Mouse (Mus musculus): ENCODE results near the gene Rbm28. TPM values are rescaled to one million over a fixed set of nuclear protein-coding genes. Genes with fewer than 3 reads are reported as not detected.

The Rbm28 gene
- total RNA-seq, 2 experiments from 2014 or later, result 21.4 to 29.1 TPM

- no peak for DNase-seq
These were observed 19.8 kb downstream of the Rbm28 start for GRCm38 (mm10) chr6:29144971-29145370.

GRCm38 (mm10) chr6:29143608-29144007 is 21.2 kb downstream of the Rbm28 start:
- peak; percentile 82 for DNase-seq

GRCm38 (mm10) chr6:29137441-29137840 is 27.4 kb downstream of the Rbm28 start:
- DNase-seq, result peak; percentile 49

GRCm38 (mm10) chr6:29133100-29133499 is 31.7 kb downstream of the Rbm28 start:
- DNase-seq, result no peak

GRCm38 (mm10) chr6:29126878-29127426 is 37.9 kb downstream of the Rbm28 start:
- no peak for DNase-seq

GRCm38 (mm10) chr6:29119990-29120389 is 44.8 kb downstream of the Rbm28 start:
- no peak for DNase-seq

- no peak for DNase-seq
These were observed 45.8 kb downstream of the Rbm28 start for GRCm38 (mm10) chr6:29118963-29119362.

- DNase-seq, result no peak
These were observed 46.6 kb downstream of the Rbm28 start for GRCm38 (mm10) chr6:29118231-29118630.

GRCm38 (mm10) chr6:29117417-29118104 is 47.2 kb downstream of the Rbm28 start:
- DNase-seq, result peak; percentile 83

GRCm38 (mm10) chr6:29115756-29116155 is 49.0 kb downstream of the Rbm28 start:
- no peak for DNase-seq

- no peak for DNase-seq
These were observed 53.3 kb downstream of the Rbm28 start for GRCm38 (mm10) chr6:29111501-29111900.

GRCm38 (mm10) chr6:29108376-29108775 is 56.4 kb downstream of the Rbm28 start:
- no peak for DNase-seq

GRCm38 (mm10) chr6:29101248-29101864 is 63.5 kb downstream of the Rbm28 start:
- no peak for DNase-seq

- DNase-seq, result no peak
These were observed 64.4 kb downstream of the Rbm28 start for GRCm38 (mm10) chr6:29100423-29100822.

- DNase-seq, result no peak
These were observed 65.2 kb downstream of the Rbm28 start for GRCm38 (mm10) chr6:29099536-29100170.

GRCm38 (mm10) chr6:29092904-29093303 is 71.9 kb downstream of the Rbm28 start:
- DNase-seq, result no peak

GRCm38 (mm10) chr6:29092234-29092633 is 72.6 kb downstream of the Rbm28 start:
- no peak for DNase-seq

- DNase-seq, result peak; percentile 50
These were observed 76.7 kb downstream of the Rbm28 start for GRCm38 (mm10) chr6:29087921-29088709.

GRCm38 (mm10) chr6:29084401-29084800 is 80.4 kb downstream of the Rbm28 start:
- no peak for DNase-seq

GRCm38 (mm10) chr6:29082776-29083354 is 81.9 kb downstream of the Rbm28 start:
- DNase-seq, result peak; percentile 24

- no peak for DNase-seq
These were observed 82.9 kb downstream of the Rbm28 start for GRCm38 (mm10) chr6:29081826-29082363.

GRCm38 (mm10) chr6:29079291-29079690 is 85.5 kb downstream of the Rbm28 start:
- DNase-seq, result no peak
